Mouse (Mus musculus): ENCODE data around the gene Wfdc17. TPM values are rescaled to one million over a fixed set of nuclear protein-coding genes. Genes with fewer than 3 reads are reported as not detected.

Wfdc17 gene
- polyA plus RNA-seq (2016; fragmentation: Nextera tagmentation; extraction: Ambion mirVana), result not detected in 2 replicates

- no peaks in the 10 kb centered on the region for H3K9me3 ChIP-seq
- no peak within 1 kb of the TSS for H3K4me3 ChIP-seq (replicated peaks)
- H3K4me1 ChIP-seq, result no peaks in the 10 kb centered on the region
- no peaks in the 10 kb centered on the region for H3K36me3 ChIP-seq (replicated peaks)
- ATAC-seq (ENCODE audit: low FRiP score), result no peak
- H3K27ac ChIP-seq, result no peak within 1 kb of the TSS
- H3K4me2 ChIP-seq, result no peak within 1 kb of the TSS
- H3K9ac ChIP-seq, result no peak within 1 kb of the TSS
- WGBS, result 78% methylated on average over 1 of the region's 1 CpGs
- H3K27me3 ChIP-seq, result no peaks in the 10 kb centered on the region
Measured at GRCm38 (mm10) chr11:83703705-83704104, at the start of gene Wfdc17. TSS of gene Wfdc17 (plus strand) at chr11:83703991.

GRCm38 (mm10) chr11:83654606-83655005 lies 49.2 kb upstream of the Wfdc17 start:
- ATAC-seq (ENCODE audit: low FRiP score), result no peak
- H3K27me3 ChIP-seq, result no peaks in the 10 kb centered on the region
- H3K36me3 ChIP-seq (replicated peaks), result no peaks in the 10 kb centered on the region
- H3K4me2 ChIP-seq, result no peak overlapping the region
- H3K9ac ChIP-seq, result no peak overlapping the region
- WGBS, result 92% methylated on average over 8 of the region's 8 CpGs
- H3K4me3 ChIP-seq (replicated peaks), result no peak overlapping the region
- no peaks in the 10 kb centered on the region for H3K4me1 ChIP-seq
- no peak overlapping the region for H3K27ac ChIP-seq
- H3K9me3 ChIP-seq, result no peaks in the 10 kb centered on the region

GRCm38 (mm10) chr11:83657508-83657907 lies 46.3 kb upstream of the Wfdc17 start:
- H3K9me3 ChIP-seq, result no peaks in the 10 kb centered on the region

GRCm38 (mm10) chr11:83658797-83659196 lies 45.0 kb upstream of the Wfdc17 start:
- Histone ChIP-seq H3K36me3 (replicated peaks) (no peaks in the 10 kb centered on the region), H3K27ac (no peak overlapping the region), H3K4me1 (no peaks in the 10 kb centered on the region), H3K4me3 (replicated peaks) (no peak overlapping the region), H3K27me3 (no peaks in the 10 kb centered on the region), H3K4me2 (no peak overlapping the region), H3K9ac (no peak overlapping the region), H3K9me3 (no peaks in the 10 kb centered on the region)
- 86% methylated on average over 6 of the region's 6 CpGs for WGBS
- no peak for ATAC-seq (ENCODE audit: low FRiP score)

More at GRCm38 (mm10) chr11:83657508-83657907, 46.3 kb upstream of the Wfdc17 start:
- Histone ChIP-seq H3K4me2 (no peak overlapping the region), H3K36me3 (replicated peaks) (no peaks in the 10 kb centered on the region), H3K4me1 (no peaks in the 10 kb centered on the region), H3K27me3 (no peaks in the 10 kb centered on the region), H3K27ac (no peak overlapping the region), H3K4me3 (replicated peaks) (no peak overlapping the region), H3K9ac (no peak overlapping the region)
- no peak for ATAC-seq (ENCODE audit: low FRiP score)
- WGBS, result 88% methylated on average over 3 of the region's 3 CpGs

- Histone ChIP-seq H3K9me3 (no peaks in the 10 kb centered on the region), H3K9ac (no peak within 1 kb of the TSS), H3K4me2 (no peak within 1 kb of the TSS), H3K4me1 (no peaks in the 10 kb centered on the region), H3K27me3 (no peaks in the 10 kb centered on the region), H3K36me3 (replicated peaks) (no peaks in the 10 kb centered on the region), H3K27ac (no peak within 1 kb of the TSS), H3K4me3 (replicated peaks) (no peak within 1 kb of the TSS)
- 78% methylated on average over 6 of the region's 6 CpGs for WGBS
- ATAC-seq (ENCODE audit: low FRiP score), result no peak
Measured at GRCm38 (mm10) chr11:83662204-83662603, 41.6 kb upstream of the Wfdc17 start, which contains the start of gene Ccl4. TSS of gene Ccl4 (plus strand) at chr11:83662584.

GRCm38 (mm10) chr11:83663532-83663931 lies 40.3 kb upstream of the Wfdc17 start:
- no peaks in the 10 kb centered on the region for H3K27me3 ChIP-seq
- H3K4me1 ChIP-seq, result no peaks in the 10 kb centered on the region
- H3K4me3 ChIP-seq (replicated peaks), result no peak overlapping the region
- no peak for ATAC-seq (ENCODE audit: low FRiP score)
- 86% methylated on average over 5 of the region's 5 CpGs for WGBS
- H3K9me3 ChIP-seq, result no peaks in the 10 kb centered on the region
- H3K4me2 ChIP-seq, result no peak overlapping the region
- no peaks in the 10 kb centered on the region for H3K36me3 ChIP-seq (replicated peaks)
- no peak overlapping the region for H3K9ac ChIP-seq
- H3K27ac ChIP-seq, result no peak overlapping the region

- ATAC-seq (ENCODE audit: low FRiP score), result no peak
- Histone ChIP-seq H3K9ac (no peak overlapping the region), H3K36me3 (replicated peaks) (no peaks in the 10 kb centered on the region), H3K9me3 (no peaks in the 10 kb centered on the region), H3K4me1 (no peaks in the 10 kb centered on the region), H3K27me3 (no peaks in the 10 kb centered on the region), H3K4me2 (no peak overlapping the region), H3K4me3 (replicated peaks) (no peak overlapping the region), H3K27ac (no peak overlapping the region)
Measured at GRCm38 (mm10) chr11:83671743-83672142, 32.0 kb upstream of the Wfdc17 start.

- H3K9me3 ChIP-seq, result no peaks in the 10 kb centered on the region
- H3K4me2 ChIP-seq, result no peak overlapping the region
- no peaks in the 10 kb centered on the region for H3K36me3 ChIP-seq (replicated peaks)
- no peaks in the 10 kb centered on the region for H3K4me1 ChIP-seq
- ATAC-seq (ENCODE audit: low FRiP score), result no peak
- 86% methylated on average over 1 of the region's 1 CpGs for WGBS
- H3K9ac ChIP-seq, result no peak overlapping the region
- no peaks in the 10 kb centered on the region for H3K27me3 ChIP-seq
- no peak overlapping the region for H3K4me3 ChIP-seq (replicated peaks)
- H3K27ac ChIP-seq, result no peak overlapping the region
Measured at GRCm38 (mm10) chr11:83675665-83676064, 28.1 kb upstream of the Wfdc17 start.

GRCm38 (mm10) chr11:83689918-83690317 lies 13.9 kb upstream of the Wfdc17 start:
- no peak for ATAC-seq (ENCODE audit: low FRiP score)
- no peak overlapping the region for H3K4me2 ChIP-seq
- H3K27me3 ChIP-seq, result no peaks in the 10 kb centered on the region
- H3K4me3 ChIP-seq (replicated peaks), result no peak overlapping the region
- H3K9ac ChIP-seq, result no peak overlapping the region
- WGBS, result 91% methylated on average over 1 of the region's 1 CpGs
- H3K4me1 ChIP-seq, result no peaks in the 10 kb centered on the region
- H3K9me3 ChIP-seq, result no peaks in the 10 kb centered on the region
- no peak overlapping the region for H3K27ac ChIP-seq
- no peaks in the 10 kb centered on the region for H3K36me3 ChIP-seq (replicated peaks)

GRCm38 (mm10) chr11:83692008-83692407 lies 11.8 kb upstream of the Wfdc17 start:
- Histone ChIP-seq H3K27ac (no peak overlapping the region), H3K4me2 (no peak overlapping the region), H3K9me3 (no peaks in the 10 kb centered on the region), H3K36me3 (replicated peaks) (no peaks in the 10 kb centered on the region), H3K9ac (no peak overlapping the region), H3K4me3 (replicated peaks) (no peak overlapping the region), H3K27me3 (no peaks in the 10 kb centered on the region), H3K4me1 (no peaks in the 10 kb centered on the region)
- 61% methylated on average over 1 of the region's 1 CpGs for whole genome bisulfite sequencing
- ATAC-seq (ENCODE audit: low FRiP score), result no peak

GRCm38 (mm10) chr11:83708715-83709114 lies 4.9 kb downstream of the Wfdc17 start, which contains the start of gene Wfdc18:
TSS of gene Wfdc18 (plus strand) at chr11:83709015.
- no peak within 1 kb of the TSS for H3K27ac ChIP-seq
- 72% methylated on average over 4 of the region's 4 CpGs for WGBS
- ATAC-seq (ENCODE audit: low FRiP score), result no peak

GRCm38 (mm10) chr11:83709683-83710082 lies 5.9 kb downstream of the Wfdc17 start:
- H3K4me1 ChIP-seq, result no peaks in the 10 kb centered on the region
- H3K9me3 ChIP-seq, result no peaks in the 10 kb centered on the region
- H3K27ac ChIP-seq, result no peak overlapping the region
- H3K4me2 ChIP-seq, result no peak overlapping the region
- ATAC-seq (ENCODE audit: low FRiP score), result no peak
- no peaks in the 10 kb centered on the region for H3K27me3 ChIP-seq
- no peak overlapping the region for H3K9ac ChIP-seq
- no peak overlapping the region for H3K4me3 ChIP-seq (replicated peaks)
- WGBS, result 90% methylated on average over 5 of the region's 5 CpGs
- H3K36me3 ChIP-seq (replicated peaks), result no peaks in the 10 kb centered on the region

More at GRCm38 (mm10) chr11:83708715-83709114, 4.9 kb downstream of the Wfdc17 start, which contains the start of gene Wfdc18:
- H3K27me3 ChIP-seq, result no peaks in the 10 kb centered on the region
- no peaks in the 10 kb centered on the region for H3K4me1 ChIP-seq
- H3K9ac ChIP-seq, result no peak within 1 kb of the TSS
- no peaks in the 10 kb centered on the region for H3K9me3 ChIP-seq
- no peaks in the 10 kb centered on the region for H3K36me3 ChIP-seq (replicated peaks)
- H3K4me2 ChIP-seq, result no peak within 1 kb of the TSS
- no peak within 1 kb of the TSS for H3K4me3 ChIP-seq (replicated peaks)

- H3K27ac ChIP-seq, result no peak overlapping the region
- no peaks in the 10 kb centered on the region for H3K27me3 ChIP-seq
- 82% methylated on average over 1 of the region's 1 CpGs for whole genome bisulfite sequencing
- H3K9ac ChIP-seq, result no peak overlapping the region
- H3K4me1 ChIP-seq, result no peaks in the 10 kb centered on the region
- no peak overlapping the region for H3K4me3 ChIP-seq (replicated peaks)
- no peak for ATAC-seq (ENCODE audit: low FRiP score)
- no peaks in the 10 kb centered on the region for H3K36me3 ChIP-seq (replicated peaks)
- no peak overlapping the region for H3K4me2 ChIP-seq
- no peaks in the 10 kb centered on the region for H3K9me3 ChIP-seq
Measured at GRCm38 (mm10) chr11:83712671-83713070, 8.9 kb downstream of the Wfdc17 start.
